Mouse (Mus musculus): Measurements from ENCODE around the gene Pdcl3. TPM values are rescaled to one million over a fixed set of nuclear protein-coding genes. Genes with fewer than 3 reads are reported as not detected.

Pdcl3 gene
- polyA plus RNA-seq (2015; fragmentation: Nextera tagmentation; extraction: Ambion mirVana): 209 and 211 TPM in 2 replicates

GRCm38 (mm10) chr1:38985308-38985707 is at the start of gene Pdcl3:
Gene Pdcl3 (plus strand): TSS chr1:38985608.

GRCm38 (mm10) chr1:38938849-38939248 is 46.6 kb upstream of the Pdcl3 start, which contains the start of gene Nms:
Gene Nms (plus strand): TSS chr1:38939149.

Other genes with a start within 250 kb of the Pdcl3 start
- 0.43 and 0.65 TPM in 2 replicates for gene Lonrf2, start 148.9 kb upstream of the Pdcl3 start, polyA plus RNA-seq (2015; fragmentation: Nextera tagmentation; extraction: Ambion mirVana)
- gene Chst10, start 87.4 kb upstream of the Pdcl3 start, polyA plus RNA-seq (2015; fragmentation: Nextera tagmentation; extraction: Ambion mirVana): 1.0 and 1.3 TPM in 2 replicates
- not detected in 2 replicates for gene Nms, start 46.5 kb upstream of the Pdcl3 start, polyA plus RNA-seq (2015; fragmentation: Nextera tagmentation; extraction: Ambion mirVana)
- gene Npas2, start 208.1 kb downstream of the Pdcl3 start, polyA plus RNA-seq (2015; fragmentation: Nextera tagmentation; extraction: Ambion mirVana): 1.5 and 1.6 TPM in 2 replicates